Mouse (Mus musculus) heart, embryonic 15.5 days (tissue): ENCODE results near the gene Gm28042. TPM values are rescaled to one million over a fixed set of nuclear protein-coding genes. Genes with fewer than 3 reads are reported as not detected.

ENCODE experiments used
- ATAC-seq: fragments of 200-750 bp; cut with Nextera tagmentation; replicated peaks from 2 replicates; pipeline ENCODE4 v1.8.0; 2017; ENCODE audit warnings: low read depth, moderate TSS enrichment; ENCODE audit not compliant: insufficient number of reproducible peaks, insufficient read depth, low FRiP score
- H3K27ac ChIP-seq: fragments of 300-500 bp; sonication (generic); 2 replicates; pipeline ENCODE4 v1.5.1; 2015; ENCODE audit warnings: mild to moderate bottlenecking, inconsistent platforms
- H3K27me3 ChIP-seq: fragments of 300-500 bp; sonication (generic); 2 replicates; pipeline ENCODE4 v1.6.1; 2015; ENCODE audit warnings: inconsistent platforms
- H3K36me3 ChIP-seq: fragments of 300-500 bp; sonication (generic); 2 replicates; pipeline ENCODE4 v1.6.1; 2015; ENCODE audit warnings: mild to moderate bottlenecking, inconsistent platforms
- H3K4me1 ChIP-seq: fragments of 300-500 bp; sonication (generic); replicated peaks from 2 replicates; pipeline ENCODE4 v1.6.1; 2015; ENCODE audit warnings: inconsistent platforms
- H3K4me2 ChIP-seq: fragments of 300-500 bp; sonication (generic); 2 replicates; pipeline ENCODE4 v1.6.1; 2015; ENCODE audit warnings: inconsistent platforms, mild to moderate bottlenecking, moderate library complexity
- H3K4me3 ChIP-seq: fragments of 300-500 bp; sonication (generic); 2 replicates; pipeline ENCODE4 v1.5.1; 2015; ENCODE audit warnings: mild to moderate bottlenecking, inconsistent platforms
- H3K9ac ChIP-seq: fragments of 300-500 bp; sonication (generic); 2 replicates; pipeline ENCODE4 v1.6.1; 2015; ENCODE audit warnings: mild to moderate bottlenecking, inconsistent platforms
- H3K9me3 ChIP-seq: fragments of 300-500 bp; sonication (generic); replicated peaks from 2 replicates; pipeline ENCODE4 v1.6.1; 2016; ENCODE audit warnings: inconsistent platforms
- WGBS: fragments of 180-500 bp; shearing (Covaris S2); methylation state at CpG from one replicate; pipeline ENCODE4 v1.1.7; 2015; ENCODE audit warnings: mixed read lengths; 5-methylcytosine and 5-hydroxymethylcytosine counted together
- polyA plus RNA-seq: library from polyadenylated mRNA; unstranded; fragments of >200 nt; fragmentation: Nextera tagmentation; extraction: Ambion mirVana; gene quantifications from 2 replicates; pipeline ENCODE4 v1.2.1, GENCODE M21; 2015

Gm28042 gene
- polyA plus RNA-seq, 1 experiment from 2014 or later = 3.1 TPM

DNA sequence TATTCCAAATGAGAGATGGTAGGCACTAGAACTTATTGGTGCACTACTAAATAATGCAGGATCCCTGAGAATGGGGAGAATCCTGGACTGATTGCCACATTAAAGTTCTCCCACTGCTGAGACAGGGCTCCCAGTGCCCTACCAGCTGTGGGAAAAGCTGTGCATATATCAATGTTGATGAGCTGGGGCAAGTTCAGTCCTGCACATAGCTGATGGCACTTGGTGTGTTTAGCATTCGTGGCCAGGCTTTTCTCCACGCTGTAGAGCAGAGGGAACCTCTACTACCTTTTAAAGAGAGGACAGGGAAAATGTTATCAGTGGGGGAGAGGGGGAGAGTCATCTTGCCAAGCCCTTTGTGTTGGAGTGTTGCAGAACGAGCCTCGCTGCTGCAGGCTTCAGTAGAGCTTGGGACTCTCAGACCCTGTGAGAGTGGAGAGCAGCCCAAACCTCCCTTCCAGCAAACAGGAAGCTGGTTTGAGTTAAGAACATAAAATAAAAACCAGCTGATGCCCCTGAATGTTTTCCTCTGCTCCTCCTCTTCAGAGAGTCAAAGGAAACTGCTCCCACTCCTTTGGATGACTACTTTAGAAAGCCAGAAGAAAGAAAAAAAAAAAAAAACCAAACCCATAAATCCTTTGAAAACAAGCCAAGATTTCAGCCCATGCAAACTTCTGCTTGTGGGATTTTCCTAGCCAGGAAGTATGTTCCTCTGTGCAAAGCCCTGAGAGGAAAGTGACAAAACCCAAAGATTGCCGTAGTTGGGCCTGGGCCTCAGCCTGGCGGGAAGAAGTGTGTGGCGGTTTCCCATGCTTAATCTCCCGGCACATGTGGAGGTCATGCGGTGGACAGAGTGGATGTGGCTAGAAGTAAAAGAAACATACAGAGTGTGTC is 31.7 kb upstream of the Gm28042 start:
- no peaks in the 10 kb centered on the region for H3K36me3 ChIP-seq
- H3K27ac ChIP-seq = peak overlapping the region; percentile 78
- H3K4me2 ChIP-seq = no peak overlapping the region
- 30% methylated on average over 9 of the region's 9 CpGs for WGBS
- H3K27me3 ChIP-seq = no peaks in the 10 kb centered on the region
- no peaks in the 10 kb centered on the region for H3K9me3 ChIP-seq
- no peak overlapping the region for H3K4me3 ChIP-seq
- peaks cover 24% of the 10 kb centered on the region for H3K4me1 ChIP-seq
- no peak overlapping the region for H3K9ac ChIP-seq
- peak; percentile 51; the same call in 1 of the 2 replicates for ATAC-seq

GRCm38 (mm10) chr2:119997354-119997753 is 29.9 kb upstream of the Gm28042 start:
- Histone ChIP-seq H3K27me3 (no peaks in the 10 kb centered on the region), H3K4me2 (no peak overlapping the region), H3K36me3 (no peaks in the 10 kb centered on the region), H3K4me1 (peaks cover 34% of the 10 kb centered on the region), H3K27ac (no peak overlapping the region), H3K9me3 (no peaks in the 10 kb centered on the region), H3K9ac (no peak overlapping the region), H3K4me3 (no peak overlapping the region)
- WGBS = 72% methylated on average over 4 of the region's 4 CpGs
- ATAC-seq = no peak

DNA sequence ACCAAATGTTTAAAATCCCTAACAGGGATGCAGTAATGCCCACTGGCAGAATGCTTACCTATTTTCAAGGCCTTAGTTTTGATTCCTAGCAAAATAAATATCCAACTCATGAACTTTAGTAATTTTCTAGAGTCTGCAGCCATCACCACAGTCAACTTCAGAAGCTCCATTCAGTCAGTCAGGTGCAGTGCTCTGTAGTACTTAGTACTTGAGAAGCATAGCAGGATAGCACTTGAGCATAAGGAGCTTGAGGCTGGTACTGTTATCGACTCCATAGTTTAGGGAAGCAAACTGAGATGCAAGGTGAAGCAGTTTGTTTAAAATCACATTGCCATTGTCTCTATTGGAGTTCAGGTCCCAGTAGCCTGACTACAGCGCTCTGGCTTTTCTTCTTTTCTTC is 27.6 kb upstream of the Gm28042 start:
- Histone ChIP-seq H3K27ac (no peak overlapping the region), H3K4me3 (no peak overlapping the region), H3K4me2 (no peak overlapping the region), H3K4me1 (peaks cover 34% of the 10 kb centered on the region), H3K9me3 (no peaks in the 10 kb centered on the region), H3K27me3 (no peaks in the 10 kb centered on the region), H3K36me3 (no peaks in the 10 kb centered on the region), H3K9ac (no peak overlapping the region)
- ATAC-seq = no peak
- WGBS = 91% methylated on average over 2 of the region's 2 CpGs

DNA sequence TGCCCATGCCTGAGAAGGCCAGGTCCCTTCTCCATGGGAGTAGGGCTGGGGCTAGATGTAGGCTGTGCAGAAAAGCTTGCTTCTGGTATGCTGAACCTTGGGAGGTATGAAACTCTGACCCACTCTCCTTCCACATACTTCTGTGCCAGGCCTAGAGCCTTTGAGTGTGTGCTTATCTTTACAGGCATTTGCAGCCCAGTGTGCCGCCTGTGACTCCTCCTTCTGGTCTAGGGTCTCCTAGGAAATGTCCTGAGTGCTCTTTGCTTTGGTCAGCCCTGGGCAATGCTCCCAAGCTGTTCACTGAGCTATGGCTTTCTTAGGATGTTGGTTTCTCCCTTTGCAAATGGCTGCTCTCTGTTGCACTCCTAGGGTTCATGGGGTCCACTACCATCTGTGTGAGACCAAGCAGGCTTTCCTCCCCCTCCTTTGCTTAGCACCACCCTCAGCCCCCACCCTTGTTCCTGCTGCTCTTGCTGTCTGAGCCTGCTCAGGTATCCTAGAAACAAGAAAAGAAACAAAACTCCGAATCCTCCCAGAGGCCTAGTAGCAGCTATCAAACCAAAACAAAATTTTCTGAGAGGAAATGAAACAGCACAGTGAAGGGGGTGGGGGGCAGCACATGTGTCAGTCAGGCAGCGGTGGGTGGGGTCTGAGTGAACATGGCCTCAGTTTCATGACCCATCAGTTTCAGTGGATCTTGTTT is 26.3 kb upstream of the Gm28042 start:
- peak; percentile 57; the same call in 1 of the 2 replicates for ATAC-seq
- no peak overlapping the region for H3K4me3 ChIP-seq
- H3K9ac ChIP-seq = no peak overlapping the region
- H3K27ac ChIP-seq = peak overlapping the region; percentile 59
- H3K36me3 ChIP-seq = no peaks in the 10 kb centered on the region
- H3K27me3 ChIP-seq = no peaks in the 10 kb centered on the region
- H3K9me3 ChIP-seq = no peaks in the 10 kb centered on the region
- H3K4me2 ChIP-seq = no peak overlapping the region
- WGBS = 46% methylated on average over 3 of the region's 3 CpGs
- H3K4me1 ChIP-seq = peaks cover 21% of the 10 kb centered on the region

- no peaks in the 10 kb centered on the region for H3K27me3 ChIP-seq
- H3K4me2 ChIP-seq = no peak overlapping the region
- ATAC-seq = no peak
- no peaks in the 10 kb centered on the region for H3K9me3 ChIP-seq
- WGBS = 70% methylated on average over 4 of the region's 4 CpGs
- H3K4me1 ChIP-seq = peaks cover 17% of the 10 kb centered on the region
- no peak overlapping the region for H3K9ac ChIP-seq
- H3K36me3 ChIP-seq = no peaks in the 10 kb centered on the region
- H3K27ac ChIP-seq = no peak overlapping the region
- H3K4me3 ChIP-seq = no peak overlapping the region
These were observed 25.3 kb upstream of the Gm28042 start for GRCm38 (mm10) chr2:120001956-120002355.

GRCm38 (mm10) chr2:120003970-120004369 is 23.3 kb upstream of the Gm28042 start:
- H3K27ac ChIP-seq = no peak overlapping the region
- ATAC-seq = no peak
- H3K4me1 ChIP-seq = peaks cover 12% of the 10 kb centered on the region
- H3K4me2 ChIP-seq = no peak overlapping the region
- H3K27me3 ChIP-seq = no peaks in the 10 kb centered on the region
- H3K36me3 ChIP-seq = no peaks in the 10 kb centered on the region
- H3K9ac ChIP-seq = no peak overlapping the region
- no peak overlapping the region for H3K4me3 ChIP-seq
- WGBS = 78% methylated on average over 2 of the region's 2 CpGs
- no peaks in the 10 kb centered on the region for H3K9me3 ChIP-seq

DNA sequence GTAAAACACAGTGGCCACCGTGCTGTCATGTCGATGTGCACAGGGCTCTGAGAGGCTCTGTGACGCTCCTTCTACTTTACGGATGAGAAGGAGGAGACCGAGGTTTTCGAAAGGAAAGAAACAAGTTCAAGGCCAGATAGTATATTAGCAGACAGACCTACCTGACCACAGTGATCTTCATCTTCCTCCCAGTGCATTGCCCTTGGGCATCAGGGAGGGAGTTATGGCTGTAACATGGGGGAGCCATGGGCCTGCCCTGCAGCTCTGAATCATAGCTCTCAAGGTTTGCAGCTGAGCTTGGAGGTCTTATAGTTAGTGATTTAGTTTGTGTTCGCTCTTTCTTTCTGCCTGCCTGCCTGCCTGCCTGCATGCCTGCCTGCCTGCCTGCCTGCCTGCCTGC is 20.6 kb upstream of the Gm28042 start:
- H3K4me1 ChIP-seq = 0 out of 2 replicates have a peak, but pooled peaks cover under 1% of the 10 kb centered on the region
- no peaks in the 10 kb centered on the region for H3K36me3 ChIP-seq
- 94% methylated on average over 7 of the region's 7 CpGs for whole genome bisulfite sequencing
- no peak overlapping the region for H3K9ac ChIP-seq
- H3K4me3 ChIP-seq = no peak overlapping the region
- no peak overlapping the region for H3K27ac ChIP-seq
- H3K27me3 ChIP-seq = no peaks in the 10 kb centered on the region
- no peak for ATAC-seq
- H3K4me2 ChIP-seq = no peak overlapping the region
- H3K9me3 ChIP-seq = no peaks in the 10 kb centered on the region

DNA sequence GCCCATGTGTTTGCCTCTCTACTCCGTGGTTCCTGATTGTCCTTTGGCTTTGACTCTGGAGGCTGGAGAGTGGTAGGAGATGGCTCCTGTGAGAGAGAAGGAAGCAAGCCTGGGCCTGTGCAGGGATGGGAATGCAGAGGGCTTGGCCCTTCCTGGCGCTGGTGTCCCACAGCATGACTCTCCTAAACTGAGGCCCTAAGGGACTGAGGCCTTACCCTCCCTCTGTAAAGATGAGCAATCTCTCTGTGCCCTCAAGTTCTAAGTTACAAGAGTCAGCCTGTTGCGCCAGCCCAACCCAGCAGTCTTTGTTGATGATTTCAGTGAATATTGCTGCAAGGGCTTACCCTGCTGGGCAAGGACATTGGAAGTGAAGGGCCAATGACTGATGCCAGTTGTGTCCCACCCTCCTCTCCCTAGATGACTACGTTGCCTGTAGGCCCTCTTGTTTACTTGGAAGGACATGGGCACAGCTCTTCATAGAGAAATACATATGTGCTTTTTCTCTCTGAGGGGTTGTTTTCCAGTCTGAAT is 19.5 kb upstream of the Gm28042 start:
- no peak overlapping the region for H3K9ac ChIP-seq
- 80% methylated on average over 4 of the region's 4 CpGs for WGBS
- no peak overlapping the region for H3K4me3 ChIP-seq
- peaks cover under 1% of the 10 kb centered on the region; the same call in 1 of the 2 replicates for H3K4me1 ChIP-seq
- no peaks in the 10 kb centered on the region for H3K27me3 ChIP-seq
- H3K27ac ChIP-seq = no peak overlapping the region
- ATAC-seq = no peak
- no peak overlapping the region for H3K4me2 ChIP-seq
- peaks cover under 1% of the 10 kb centered on the region; the same call in 1 of the 2 replicates for H3K36me3 ChIP-seq
- H3K9me3 ChIP-seq = no peaks in the 10 kb centered on the region

GRCm38 (mm10) chr2:120008672-120009071 is 18.6 kb upstream of the Gm28042 start:
- Histone ChIP-seq H3K9ac (no peak overlapping the region), H3K4me1 (peaks cover 3% of the 10 kb centered on the region; the same call in 1 of the 2 replicates), H3K27ac (no peak overlapping the region), H3K36me3 (peaks cover 4% of the 10 kb centered on the region; the same call in 1 of the 2 replicates), H3K27me3 (no peaks in the 10 kb centered on the region), H3K9me3 (no peaks in the 10 kb centered on the region), H3K4me2 (no peak overlapping the region), H3K4me3 (no peak overlapping the region)
- ATAC-seq = no peak
- WGBS = 53% methylated on average over 4 of the region's 4 CpGs

- ATAC-seq = no peak
- H3K27ac ChIP-seq = no peak overlapping the region
- H3K4me3 ChIP-seq = no peak overlapping the region
- H3K27me3 ChIP-seq = no peaks in the 10 kb centered on the region
- 72% methylated on average over 8 of the region's 8 CpGs for WGBS
- peaks cover 6% of the 10 kb centered on the region for H3K36me3 ChIP-seq
- no peak overlapping the region for H3K9ac ChIP-seq
- no peak overlapping the region for H3K4me2 ChIP-seq
- H3K4me1 ChIP-seq = peaks cover 3% of the 10 kb centered on the region; the same call in 1 of the 2 replicates
- H3K9me3 ChIP-seq = no peaks in the 10 kb centered on the region
These were observed 15.7 kb upstream of the Gm28042 start for GRCm38 (mm10) chr2:120011462-120012200.

DNA sequence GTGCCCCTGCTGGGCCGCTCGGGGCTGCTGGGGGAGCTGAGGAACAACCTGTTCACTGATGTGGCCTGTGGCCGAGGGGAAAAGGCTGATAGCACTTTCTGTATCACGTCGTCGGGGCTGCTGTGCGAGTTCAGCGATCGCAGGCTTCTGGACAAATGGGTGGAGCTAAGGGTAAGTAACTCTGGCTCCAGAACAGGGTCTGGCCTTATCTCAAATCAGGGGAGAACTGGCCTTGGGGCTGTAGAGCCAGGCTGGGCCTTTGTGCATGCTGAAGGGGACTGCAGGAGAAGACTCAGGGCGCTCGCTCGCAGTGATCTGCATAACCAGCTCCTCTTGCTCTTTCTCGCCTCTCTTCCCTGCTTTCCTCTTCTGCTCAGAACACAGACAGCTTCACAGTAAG is 14.4 kb upstream of the Gm28042 start:
- Histone ChIP-seq H3K9ac (no peak overlapping the region), H3K27me3 (no peaks in the 10 kb centered on the region), H3K36me3 (peaks cover 14% of the 10 kb centered on the region), H3K9me3 (no peaks in the 10 kb centered on the region), H3K4me1 (peaks cover 3% of the 10 kb centered on the region; the same call in 1 of the 2 replicates), H3K27ac (no peak overlapping the region), H3K4me3 (no peak overlapping the region), H3K4me2 (no peak overlapping the region)
- 59% methylated on average over 13 of the region's 13 CpGs for WGBS
- ATAC-seq = no peak
